ENCODE assay signal across 9 mouse cellular contexts in genomic region chr14:8314536-8314935, GRCm38 (mm10). TPM values are rescaled to one million over a fixed set of nuclear protein-coding genes. Genes with fewer than 3 reads are reported as not detected.
A peak's percentile ranks its signal among the peaks of the same experiment; 100 is the strongest.
DNase-seq lines count a peak whose midpoint lies in the region; ATAC-seq and TF ChIP-seq lines count a peak whose summit lies in the region.
"Had no signal": no experiment of that assay in that cellular context is flagged by ENCODE, and none has a peak within 500 bp of the region (broad histone marks: within the 10 kb centered on the region; RNA-seq: fewer than 3 reads in every experiment).

No protein-coding gene starts in this region.

- intact Hi-C loops in left cerebral cortex, postnatal 4 days (cut with DNase I), result no loop called here

- no peak overlapping the region for H3K4me2 ChIP-seq in liver, embryonic 12.5 days
- no peak overlapping the region for H3K4me2 ChIP-seq in stomach, postnatal 0 days (replicated peaks; ENCODE audit: low read depth)

- H3K4me1 ChIP-seq in cerebellum, adult 2 months (ENCODE audit: control insufficient read depth, insufficient read depth, low read length), result no peaks in the 10 kb centered on the region
- peaks cover 5% of the 10 kb centered on the region; the same call in 1 of the 2 replicates for H3K4me1 ChIP-seq in liver, embryonic 12.5 days
- H3K4me1 ChIP-seq in stomach, postnatal 0 days (replicated peaks; ENCODE audit: control insufficient read depth, insufficient read depth), result no peaks in the 10 kb centered on the region

- 24% methylated on average over 3 of the region's 3 CpGs for WGBS in cerebellum, adult 2 months
- 8% methylated on average over 3 of the region's 3 CpGs for WGBS in liver, embryonic 12.5 days (ENCODE audit: insufficient replicate concordance)
- 23% methylated on average over 3 of the region's 3 CpGs for WGBS in stomach, postnatal 0 days

- no peak for TF ChIP-seq POLR2A in cerebellum, adult 2 months (IDR thresholded peaks at IDR 0.05; ENCODE audit: borderline replicate concordance, insufficient read depth, low read length)

- H3K9ac ChIP-seq in liver, embryonic 12.5 days, result no peak overlapping the region
- H3K9ac ChIP-seq in stomach, postnatal 0 days (ENCODE audit: low read length), result no peak overlapping the region

- no peaks in the 10 kb centered on the region for H3K36me3 ChIP-seq in liver, embryonic 12.5 days
- no peaks in the 10 kb centered on the region for H3K36me3 ChIP-seq in stomach, postnatal 0 days (ENCODE audit: control insufficient read depth, insufficient read depth, low read length)

- no peak for DNase-seq in cerebellum, adult 2 months
- no peak for DNase-seq in cerebellum, adult 11 months
- peak; percentile 20 for DNase-seq in liver
- peak; percentile 6 for DNase-seq in c-Kit-positive CD71-positive TER-119-negative erythroid progenitor cells, embryonic 14.5 days (ENCODE audit: low read depth)
- DNase-seq in stomach, postnatal 0 days (ENCODE audit: low spot score), result peak; percentile 32
- DNase-seq in left cerebral cortex, postnatal 4 days, result no peak

- no peak overlapping the region for H3K4me3 ChIP-seq in cerebellum, adult 2 months (replicated peaks; ENCODE audit: insufficient read depth, low read depth, low read length)
- no peak overlapping the region for H3K4me3 ChIP-seq in liver, embryonic 12.5 days
- H3K4me3 ChIP-seq in stomach, postnatal 0 days (ENCODE audit: low read depth, low read length), result no peak overlapping the region
- H3K4me3 ChIP-seq: myocyte had no signal

- peaks cover 2% of the 10 kb centered on the region; the same call in 1 of the 2 replicates for H3K27me3 ChIP-seq in cerebellum, adult 2 months (ENCODE audit: control insufficient read depth, insufficient read depth, low read length)
- peaks cover 49% of the 10 kb centered on the region for H3K27me3 ChIP-seq in liver, embryonic 12.5 days (replicated peaks)
- H3K27me3 ChIP-seq in stomach, postnatal 0 days (ENCODE audit: control insufficient read depth, insufficient read depth, low read length), result peaks cover 4% of the 10 kb centered on the region; the same call in 1 of the 2 replicates

- H3K27ac ChIP-seq in cerebellum, adult 2 months (ENCODE audit: insufficient read depth, low read length), result no peak overlapping the region
- no peak overlapping the region for H3K27ac ChIP-seq in liver, embryonic 12.5 days
- H3K27ac ChIP-seq in stomach, postnatal 0 days (replicated peaks), result no peak overlapping the region

- no peak for ATAC-seq in liver, embryonic 12.5 days
- ATAC-seq in stomach, postnatal 0 days (ENCODE audit: low FRiP score, low TSS enrichment), result no peak
- ATAC-seq in erythroid progenitor cell, adult 5-6 weeks (replicated peaks; ENCODE audit: low FRiP score, poor library complexity, severe bottlenecking), result no peak

- H3K9me3 ChIP-seq in liver, embryonic 12.5 days (replicated peaks), result no peaks in the 10 kb centered on the region
- no peaks in the 10 kb centered on the region for H3K9me3 ChIP-seq in stomach, postnatal 0 days (ENCODE audit: control insufficient read depth, low read length)

- TF ChIP-seq CTCF in cerebellum, adult 2 months (IDR thresholded peaks at IDR 0.05; ENCODE audit: borderline replicate concordance, insufficient read depth, low read depth, low read length), result peak; percentile 33; the same call in 1 of the 2 replicates
- TF ChIP-seq CTCF in stomach, postnatal 0 days (IDR thresholded peaks at IDR 0.05; ENCODE audit: low read depth), result peak; percentile 67

- no peak for TF ChIP-seq EP300 in stomach, postnatal 0 days (optimal IDR thresholded peaks at IDR 0.05)

RNA-seq across cellular contexts. Expression of gene Fam107a, which starts 3.3 kb away (rescaled TPM):
- 351 and 468 TPM in 2 replicates for polyA plus RNA-seq in cerebellum, adult 2 months (2012; rRNA removed)
- 0.05 TPM in 1 of 2 replicates, not detected in the other for polyA plus RNA-seq in liver, embryonic 12.5 days (2016; fragmentation: Nextera tagmentation; extraction: Ambion mirVana)
- 0.31 and 0.36 TPM in 2 replicates for polyA plus RNA-seq in stomach, postnatal 0 days (2015; fragmentation: Nextera tagmentation; extraction: Ambion mirVana)
- total RNA-seq in erythroid progenitor cell, adult 5-6 weeks (2015; ENCODE audit: low replicate concordance), result not detected in 2 replicates
- total RNA-seq in erythroid progenitor cell, adult 5-6 weeks (2017; ENCODE audit: low replicate concordance), result not detected in 2 replicates
- total RNA-seq in left cerebral cortex, postnatal 4 days (2021), result 1 to 10 TPM; 3.3 to 3.5 TPM

RNA-seq across cellular contexts. Expression of gene Acox2, which starts 55.4 kb away (rescaled TPM):
- 0.41 and 0.55 TPM in 2 replicates for polyA plus RNA-seq in cerebellum, adult 2 months (2012; rRNA removed)
- 2.8 and 3.5 TPM in 2 replicates for polyA plus RNA-seq in liver, embryonic 12.5 days (2016; fragmentation: Nextera tagmentation; extraction: Ambion mirVana)
- 6.0 and 7.2 TPM in 2 replicates for polyA plus RNA-seq in stomach, postnatal 0 days (2015; fragmentation: Nextera tagmentation; extraction: Ambion mirVana)
- not detected in 2 replicates for total RNA-seq in erythroid progenitor cell, adult 5-6 weeks (2015; ENCODE audit: low replicate concordance)
- total RNA-seq in erythroid progenitor cell, adult 5-6 weeks (2017; ENCODE audit: low replicate concordance), result not detected in 2 replicates
- total RNA-seq in left cerebral cortex, postnatal 4 days (2021), result under 1 TPM; 0.72 TPM

Comparison
In these comparisons a context has a peak if more than half of its experiments do, and no peak if none do; other contexts are left out.
1. DNase-seq: peak in liver (single experiment), c-Kit-positive CD71-positive TER-119-negative erythroid progenitor cells, embryonic 14.5 days (single experiment) and stomach, postnatal 0 days (single experiment); none in cerebellum, adult 2 months (0 of 2), cerebellum, adult 11 months (single experiment) and left cerebral cortex, postnatal 4 days (single experiment).
2. RNA of gene Fam107a, which starts 3.3 kb away (polyA plus RNA-seq): 351 to 468 TPM in cerebellum, adult 2 months; 0.31 to 0.36 TPM in stomach, postnatal 0 days and 0.05 TPM in liver, embryonic 12.5 days; every median in the first group is over 100 times any median in the second.